Mouse (Mus musculus): Measurements from ENCODE around the gene Pin1rt1. TPM values are rescaled to one million over a fixed set of nuclear protein-coding genes. Genes with fewer than 3 reads are reported as not detected.

Gene Pin1rt1
- polyA plus RNA-seq, 1 experiment = not detected

GRCm38 (mm10) chr2:104743160-104743559 is 27.0 kb upstream of the Pin1rt1 start:
- peaks cover 14% of the 10 kb centered on the region for H3K4me1 ChIP-seq (ENCODE audit: control insufficient read depth, insufficient read depth, low read length)
- H3K27me3 ChIP-seq (replicated peaks; ENCODE audit: control insufficient read depth, insufficient read depth, low read length) = no peaks in the 10 kb centered on the region
- peak overlapping the region; percentile 88 for H3K4me3 ChIP-seq (ENCODE audit: insufficient read depth, low read depth, low read length)
- peak overlapping the region; percentile 95 for H3K27ac ChIP-seq (ENCODE audit: insufficient read depth, low read depth, low read length)
- peak; percentile 82 for DNase-seq
- 11% methylated on average over 7 of the region's 7 CpGs for WGBS
- TF ChIP-seq CTCF (conservative IDR thresholded peaks at IDR 0.05; ENCODE audit: insufficient read depth, insufficient read length, low read depth, low read length) (no peak), POLR2A (IDR thresholded peaks at IDR 0.05; ENCODE audit: low read depth, low read length) (no peak)
- H3K36me3 ChIP-seq (ENCODE audit: control insufficient read depth, insufficient read depth, low read length) = no peaks in the 10 kb centered on the region

- Histone ChIP-seq H3K36me3 (ENCODE audit: control insufficient read depth, insufficient read depth, low read length) (no peaks in the 10 kb centered on the region), H3K27me3 (replicated peaks; ENCODE audit: control insufficient read depth, insufficient read depth, low read length) (no peaks in the 10 kb centered on the region), H3K27ac (ENCODE audit: insufficient read depth, low read depth, low read length) (peak within 1 kb of the TSS; percentile 95), H3K4me1 (ENCODE audit: control insufficient read depth, insufficient read depth, low read length) (peaks cover 14% of the 10 kb centered on the region), H3K4me3 (ENCODE audit: insufficient read depth, low read depth, low read length) (peak within 1 kb of the TSS; percentile 88)
- no peak for TF ChIP-seq CTCF (conservative IDR thresholded peaks at IDR 0.05; ENCODE audit: insufficient read depth, insufficient read length, low read depth, low read length)
- TF ChIP-seq POLR2A (IDR thresholded peaks at IDR 0.05; ENCODE audit: low read depth, low read length) = peak; percentile 19
- WGBS = under 1% methylated on average over 31 of the region's 31 CpGs
- peak; percentile 96 for DNase-seq
Measured at GRCm38 (mm10) chr2:104742741-104743064, 26.5 kb upstream of the Pin1rt1 start, which contains the start of gene Depdc7. TSS of gene Depdc7 (minus strand) at chr2:104742878.

DNA sequence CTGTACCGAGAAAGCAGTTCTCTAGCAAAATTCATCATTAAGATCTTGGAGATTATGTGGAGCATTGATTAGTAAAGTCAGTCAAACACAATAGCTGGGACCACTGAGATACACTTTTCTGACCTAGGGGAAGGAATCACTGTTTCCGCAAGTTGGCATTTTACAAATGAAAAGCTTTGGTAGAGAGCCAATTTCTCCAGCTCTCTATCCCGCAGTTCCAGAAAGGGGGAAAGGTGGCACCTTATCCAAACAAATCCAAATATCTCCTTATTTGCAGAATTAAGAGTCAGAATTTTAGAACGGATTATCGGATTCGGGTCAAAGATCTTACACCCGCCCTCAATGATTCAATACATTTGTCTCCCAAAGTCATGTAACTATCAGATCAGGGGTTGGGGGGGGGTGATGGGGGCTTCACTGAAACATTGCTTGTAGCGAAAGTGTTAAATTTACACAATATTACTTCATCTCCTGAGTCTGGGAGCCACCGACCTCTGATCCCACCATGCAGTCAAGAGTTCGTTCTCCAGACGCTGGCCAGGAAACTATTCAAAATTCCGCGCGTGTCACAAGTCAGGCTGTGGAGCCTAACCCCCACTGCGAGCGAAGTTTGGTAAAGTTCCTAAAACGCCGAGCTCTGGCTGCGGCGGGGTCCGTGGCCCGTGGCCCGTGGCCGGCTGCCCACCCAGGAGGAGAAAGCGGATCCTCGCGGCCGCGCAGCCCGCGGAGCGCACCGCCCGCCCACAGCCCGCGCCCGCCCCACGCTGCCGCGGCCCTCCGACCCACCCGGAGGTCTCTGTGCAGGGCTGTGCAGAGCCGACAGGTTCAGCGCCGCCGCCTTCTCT is 25.9 kb upstream of the Pin1rt1 start:
- H3K4me3 ChIP-seq (ENCODE audit: insufficient read depth, low read depth, low read length) = peak overlapping the region; percentile 88
- no peaks in the 10 kb centered on the region for H3K36me3 ChIP-seq (ENCODE audit: control insufficient read depth, insufficient read depth, low read length)
- TF ChIP-seq CTCF (conservative IDR thresholded peaks at IDR 0.05; ENCODE audit: insufficient read depth, insufficient read length, low read depth, low read length) (no peak), POLR2A (IDR thresholded peaks at IDR 0.05; ENCODE audit: low read depth, low read length) (no peak)
- 5% methylated on average over 43 of the region's 46 CpGs for WGBS
- H3K27me3 ChIP-seq (replicated peaks; ENCODE audit: control insufficient read depth, insufficient read depth, low read length) = no peaks in the 10 kb centered on the region
- peak overlapping the region; percentile 95 for H3K27ac ChIP-seq (ENCODE audit: insufficient read depth, low read depth, low read length)
- peaks cover 14% of the 10 kb centered on the region for H3K4me1 ChIP-seq (ENCODE audit: control insufficient read depth, insufficient read depth, low read length)
- peak; percentile 26 for DNase-seq

- WGBS = 51% methylated on average over 7 of the region's 7 CpGs
- peaks cover 23% of the 10 kb centered on the region for H3K4me1 ChIP-seq (ENCODE audit: control insufficient read depth, insufficient read depth, low read length)
- peak overlapping the region; percentile 88 for H3K4me3 ChIP-seq (ENCODE audit: insufficient read depth, low read depth, low read length)
- H3K27ac ChIP-seq (ENCODE audit: insufficient read depth, low read depth, low read length) = peak overlapping the region; percentile 52; the same call in 1 of the 2 replicates
- peak; percentile 23 for DNase-seq
- TF ChIP-seq CTCF (conservative IDR thresholded peaks at IDR 0.05; ENCODE audit: insufficient read depth, insufficient read length, low read depth, low read length) = no peak
- no peak for TF ChIP-seq POLR2A (IDR thresholded peaks at IDR 0.05; ENCODE audit: low read depth, low read length)
- no peaks in the 10 kb centered on the region for H3K36me3 ChIP-seq (ENCODE audit: control insufficient read depth, insufficient read depth, low read length)
- no peaks in the 10 kb centered on the region for H3K27me3 ChIP-seq (replicated peaks; ENCODE audit: control insufficient read depth, insufficient read depth, low read length)
Measured at GRCm38 (mm10) chr2:104741015-104741758, 25.0 kb upstream of the Pin1rt1 start.

- TF ChIP-seq CTCF (conservative IDR thresholded peaks at IDR 0.05; ENCODE audit: insufficient read depth, insufficient read length, low read depth, low read length) = no peak
- TF ChIP-seq POLR2A (IDR thresholded peaks at IDR 0.05; ENCODE audit: low read depth, low read length) = no peak
- 55% methylated on average over 7 of the region's 7 CpGs for WGBS
- H3K4me1 ChIP-seq (ENCODE audit: control insufficient read depth, insufficient read depth, low read length) = peaks cover 27% of the 10 kb centered on the region
- H3K27ac ChIP-seq (ENCODE audit: insufficient read depth, low read depth, low read length) = no peak overlapping the region
- peak; percentile 17 for DNase-seq
- H3K4me3 ChIP-seq (ENCODE audit: insufficient read depth, low read depth, low read length) = peak overlapping the region; percentile 38
- H3K27me3 ChIP-seq (replicated peaks; ENCODE audit: control insufficient read depth, insufficient read depth, low read length) = no peaks in the 10 kb centered on the region
- no peaks in the 10 kb centered on the region for H3K36me3 ChIP-seq (ENCODE audit: control insufficient read depth, insufficient read depth, low read length)
Measured at GRCm38 (mm10) chr2:104740248-104740949, 24.2 kb upstream of the Pin1rt1 start.

GRCm38 (mm10) chr2:104739691-104740090 is 23.5 kb upstream of the Pin1rt1 start:
- H3K27me3 ChIP-seq (replicated peaks; ENCODE audit: control insufficient read depth, insufficient read depth, low read length) = no peaks in the 10 kb centered on the region
- H3K27ac ChIP-seq (ENCODE audit: insufficient read depth, low read depth, low read length) = no peak overlapping the region
- H3K36me3 ChIP-seq (ENCODE audit: control insufficient read depth, insufficient read depth, low read length) = no peaks in the 10 kb centered on the region
- TF ChIP-seq POLR2A (IDR thresholded peaks at IDR 0.05; ENCODE audit: low read depth, low read length) = no peak
- DNase-seq = no peak
- WGBS = 67% methylated on average over 2 of the region's 2 CpGs
- no peak overlapping the region for H3K4me3 ChIP-seq (ENCODE audit: insufficient read depth, low read depth, low read length)
- H3K4me1 ChIP-seq (ENCODE audit: control insufficient read depth, insufficient read depth, low read length) = peaks cover 27% of the 10 kb centered on the region

All from kidney, adult 2 months (tissue).